Mouse (Mus musculus): ENCODE measurements around the gene Rcan2.

DNA sequence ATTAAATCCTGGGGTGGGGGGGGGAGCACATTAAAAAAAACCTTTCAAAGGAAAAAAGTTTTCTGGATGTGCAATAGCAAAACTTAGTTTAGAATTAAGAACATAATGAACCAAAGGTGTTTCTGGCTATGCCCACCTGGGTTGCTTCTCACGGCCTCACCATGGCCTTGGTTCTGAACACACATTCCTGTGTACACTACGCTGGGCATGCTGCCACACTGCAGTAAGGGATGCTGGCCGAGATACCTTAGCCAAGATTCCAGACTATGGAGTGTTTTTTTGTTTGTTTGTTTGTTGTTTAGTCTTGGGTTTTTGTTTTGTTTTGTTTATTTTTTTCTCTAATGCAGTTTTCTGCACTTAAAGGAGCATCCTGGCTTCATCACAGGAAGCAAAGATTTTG lies 100.3 kb downstream of the Rcan2 start:
- TF ChIP-seq CTCF (IDR thresholded peaks at IDR 0.05) (no peak), EP300 (IDR thresholded peaks at IDR 0.05; ENCODE audit: insufficient read depth, low read depth, low read length) (no peak)

Measured in heart, adult 2 months (tissue).